Mouse (Mus musculus) hindbrain, embryonic 14.5 days (tissue): ENCODE measurements around the gene Ankrd44. TPM values are rescaled to one million over a fixed set of nuclear protein-coding genes. Genes with fewer than 3 reads are reported as not detected.
A peak's percentile ranks its signal among the peaks of the same experiment; 100 is the strongest.
"Not testable (repeated sequence)": the region's sequence is repeated elsewhere in the genome, so short reads cannot be mapped to it uniquely, and the experiment has no call there.

ENCODE experiments used
- ATAC-seq: fragments of 200-750 bp; cut with Nextera tagmentation; 2 replicates; pipeline ENCODE4 v1.8.0; 2017; ENCODE audit warnings: moderate number of reproducible peaks, mild to moderate bottlenecking, moderate TSS enrichment, moderate library complexity; ENCODE audit not compliant: low FRiP score
- DNase-seq: peaks from one replicate; pipeline ENCODE4 v3.0.0-alpha.2; 2015; ENCODE audit warnings: low spot score
- H3K27ac ChIP-seq: fragments of 300-500 bp; sonication (generic); 2 replicates; pipeline ENCODE4 v1.5.1; 2014; ENCODE audit warnings: mild to moderate bottlenecking, moderate library complexity
- H3K27me3 ChIP-seq: fragments of 300-500 bp; sonication (generic); 2 replicates; pipeline ENCODE4 v1.6.1; 2014; ENCODE audit warnings: mild to moderate bottlenecking, low read length, mixed read lengths; ENCODE audit not compliant: control insufficient read depth, insufficient read depth
- H3K36me3 ChIP-seq: fragments of 300-500 bp; sonication (generic); replicated peaks from 2 replicates; pipeline ENCODE4 v1.6.1; 2014; ENCODE audit not compliant: control insufficient read depth, insufficient read depth
- H3K4me1 ChIP-seq: fragments of 300-500 bp; sonication (generic); replicated peaks from 2 replicates; pipeline ENCODE4 v1.6.1; 2014; ENCODE audit warnings: antibody characterized with exemption, low read length, mixed read lengths; ENCODE audit not compliant: control insufficient read depth, insufficient read depth
- H3K4me2 ChIP-seq: fragments of 300-500 bp; sonication (generic); replicated peaks from 2 replicates; pipeline ENCODE4 v1.6.1; 2014; ENCODE audit warnings: mild to moderate bottlenecking, moderate library complexity
- H3K4me3 ChIP-seq: fragments of 300-500 bp; sonication (generic); replicated peaks from 2 replicates; pipeline ENCODE4 v1.5.1; 2014; ENCODE audit warnings: mild to moderate bottlenecking, low read length
- H3K9ac ChIP-seq: fragments of 300-500 bp; sonication (generic); 2 replicates; pipeline ENCODE4 v1.6.1; 2014
- H3K9me3 ChIP-seq: fragments of 300-500 bp; sonication (generic); 2 replicates; pipeline ENCODE4 v1.6.1; 2016; ENCODE audit warnings: low read length; ENCODE audit not compliant: control insufficient read depth
- WGBS: fragments of 180-500 bp; shearing (Covaris S2); extraction: QIAGEN DNeasy Blood & Tissue Kit; methylation state at CpG from one replicate; pipeline ENCODE4 v1.1.7; 2014; 5-methylcytosine and 5-hydroxymethylcytosine counted together
- polyA plus RNA-seq: library from polyadenylated mRNA; unstranded; fragments of >200 nt; fragmentation: Nextera tagmentation; extraction: Ambion mirVana; gene quantifications from 2 replicates; pipeline ENCODE4 v1.2.1, GENCODE M21; 2014

The Ankrd44 gene
- 30.0 and 31.0 TPM in 2 replicates for polyA plus RNA-seq

DNA sequence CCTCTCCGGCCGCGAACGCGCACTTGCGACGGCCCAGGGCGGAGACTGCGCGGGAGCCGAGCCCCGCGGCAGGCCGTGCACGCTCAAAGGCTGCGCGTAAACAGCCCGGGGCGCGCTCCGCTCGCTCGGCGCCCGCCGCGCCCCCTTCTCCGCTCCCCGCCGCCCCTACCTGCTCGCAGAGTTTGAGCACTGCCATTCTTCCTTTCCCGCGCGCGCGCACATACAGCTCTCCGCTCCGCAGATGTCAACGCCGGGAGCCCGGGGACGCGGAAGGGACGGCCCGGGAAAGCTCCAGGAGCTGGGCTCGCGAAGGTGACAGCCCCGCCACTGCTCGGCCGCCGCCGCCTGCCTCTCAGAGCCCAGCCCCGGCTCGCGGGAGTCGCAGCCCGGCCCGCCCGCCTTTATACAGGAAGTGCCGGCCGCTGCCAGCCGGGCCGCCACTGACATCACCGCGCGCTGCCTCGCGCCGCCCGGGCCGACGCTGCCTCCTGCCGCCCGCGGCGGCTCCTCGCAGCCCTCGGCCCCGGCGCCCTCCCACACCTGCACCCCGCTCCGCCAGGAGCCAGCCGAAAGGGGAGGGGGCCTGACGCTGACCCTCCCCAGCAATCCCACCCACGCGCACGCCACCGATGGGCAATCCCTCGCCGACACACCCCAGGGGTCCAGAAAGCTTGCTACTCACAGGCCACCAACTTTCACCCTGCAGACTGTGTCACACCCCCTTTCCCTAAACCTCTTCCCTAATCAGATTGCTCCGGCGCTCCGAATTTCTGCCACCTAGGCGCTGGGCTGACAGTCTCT is at the start of gene Ankrd44:
Gene Ankrd44 (minus strand): TSS at position 417 of the 801 bp plus-strand sequence.
- Histone ChIP-seq H3K9ac (peak within 1 kb of the TSS; percentile 92), H3K4me2 (peak within 1 kb of the TSS; percentile 74), H3K4me1 (peaks cover 9% of the 10 kb centered on the region; the same call in 1 of the 2 replicates), H3K27me3 (no peaks in the 10 kb centered on the region), H3K27ac (peak within 1 kb of the TSS; percentile 93), H3K4me3 (peak within 1 kb of the TSS; percentile 81), H3K9me3 (no peaks in the 10 kb centered on the region), H3K36me3 (no peaks in the 10 kb centered on the region)
- ATAC-seq (peak; percentile 93), DNase-seq (peak; percentile 76)
- under 1% methylated on average over 82 of the region's 94 CpGs for WGBS

DNA sequence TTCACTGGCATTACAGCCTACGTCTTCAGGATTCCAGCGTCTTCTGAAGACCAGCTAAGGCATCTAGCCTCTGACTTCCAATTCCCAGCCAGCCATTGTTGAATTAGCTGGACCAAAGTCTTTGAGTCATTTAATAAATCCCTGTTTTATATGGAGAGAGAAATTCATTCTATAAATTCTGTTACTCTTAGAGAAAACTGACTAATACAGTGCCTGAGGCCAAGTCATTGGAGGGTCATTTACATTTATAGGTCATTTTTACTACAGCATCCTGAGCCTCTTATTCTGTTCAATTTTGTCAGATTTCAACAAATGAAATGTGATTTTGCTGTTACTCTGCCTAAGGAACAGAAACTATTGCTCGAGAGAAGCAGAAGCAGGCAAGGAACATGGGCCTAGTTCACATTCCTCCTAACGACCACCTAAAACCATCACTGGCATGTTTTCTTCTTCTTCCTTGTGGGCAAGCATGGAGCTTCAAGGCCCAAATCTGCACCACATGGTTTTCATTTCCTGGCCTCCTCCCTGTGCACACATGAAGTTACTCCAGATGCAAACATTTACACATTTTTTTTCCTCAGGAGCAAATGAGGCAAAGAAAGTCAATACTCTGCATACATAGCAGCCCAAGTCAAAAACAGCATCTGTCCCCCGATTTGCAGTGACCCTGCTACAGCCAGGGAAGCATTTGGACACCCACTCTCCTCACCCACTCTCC is 45.7 kb upstream of the Ankrd44 start:
- 88% methylated on average over 5 of the region's 5 CpGs for WGBS
- no peak for ATAC-seq
- Histone ChIP-seq H3K4me1 (no peaks in the 10 kb centered on the region), H3K9me3 (no peaks in the 10 kb centered on the region), H3K9ac (no peak overlapping the region), H3K27ac (no peak overlapping the region), H3K36me3 (no peaks in the 10 kb centered on the region), H3K4me2 (no peak overlapping the region), H3K4me3 (no peak overlapping the region), H3K27me3 (no peaks in the 10 kb centered on the region)
- no peak for DNase-seq

DNA sequence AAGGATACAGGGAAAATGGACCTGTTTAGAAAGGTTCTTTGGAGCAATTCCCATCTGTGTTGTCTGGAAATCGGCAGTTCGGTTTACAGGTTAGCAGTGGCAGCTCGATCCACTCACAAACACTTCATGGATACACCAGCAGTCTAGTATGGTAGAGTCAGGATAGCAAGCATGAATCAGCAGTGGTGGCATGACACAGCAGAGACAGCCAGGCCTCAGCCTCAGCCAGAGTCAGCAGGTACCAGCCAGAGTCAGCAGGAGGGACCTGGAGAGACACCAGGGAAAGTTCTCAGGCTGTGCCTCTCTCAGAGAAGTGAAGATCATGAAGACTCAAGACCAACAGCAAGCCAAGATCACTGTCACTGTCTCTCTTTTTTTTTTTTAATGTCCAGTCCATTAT is 40.7 kb upstream of the Ankrd44 start:
- no peak overlapping the region for H3K27ac ChIP-seq
- WGBS, result 97% methylated on average over 3 of the region's 3 CpGs
- H3K4me3 ChIP-seq, result no peak overlapping the region
- ATAC-seq (no peak), DNase-seq (no peak)
- H3K27me3 ChIP-seq, result no peaks in the 10 kb centered on the region
- H3K9me3 ChIP-seq, result no peaks in the 10 kb centered on the region
- no peaks in the 10 kb centered on the region for H3K4me1 ChIP-seq
- H3K4me2 ChIP-seq, result no peak overlapping the region
- H3K36me3 ChIP-seq, result no peaks in the 10 kb centered on the region
- H3K9ac ChIP-seq, result no peak overlapping the region

DNA sequence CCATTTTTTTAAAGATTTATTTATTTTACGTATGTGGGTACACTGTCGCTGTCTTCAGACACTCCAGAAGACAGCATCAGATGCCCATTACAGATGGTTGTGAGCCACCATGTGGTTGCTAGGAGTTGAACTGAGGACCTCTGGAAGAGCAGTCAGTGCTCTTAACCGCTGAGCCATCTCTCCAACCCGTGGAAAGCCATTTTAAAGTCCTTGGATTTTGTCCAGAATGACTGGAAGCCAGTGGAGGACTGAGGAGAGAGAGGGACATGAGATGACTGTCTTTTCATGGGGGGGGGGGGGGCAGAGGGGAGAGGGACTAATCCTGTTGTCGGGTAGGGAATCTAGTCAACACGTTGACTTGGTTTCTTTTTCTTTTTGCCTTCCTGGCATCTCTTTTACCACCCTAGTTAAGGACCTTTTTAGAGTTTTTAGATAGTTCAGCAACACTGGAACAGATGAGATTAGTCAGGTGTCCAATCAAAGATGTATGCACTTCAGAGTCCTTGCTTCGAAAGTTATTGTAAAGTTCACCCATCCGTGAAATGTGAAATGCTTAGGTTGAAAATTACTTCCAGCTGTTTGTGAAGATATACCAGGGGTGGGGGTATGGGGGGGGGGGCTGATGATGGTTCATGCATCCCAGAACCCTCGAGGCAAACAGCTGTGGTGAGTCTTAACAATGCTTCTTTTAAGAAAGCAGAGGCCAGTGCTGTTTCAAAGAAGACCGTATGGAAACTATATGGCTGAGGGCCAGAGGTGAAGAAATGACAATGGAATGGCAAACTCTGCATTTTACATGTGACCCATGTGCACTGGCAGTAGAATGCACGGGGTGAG is 39.2 kb upstream of the Ankrd44 start:
- no peaks in the 10 kb centered on the region for H3K27me3 ChIP-seq
- H3K4me1 ChIP-seq, result no peaks in the 10 kb centered on the region
- H3K4me3 ChIP-seq, result no peak overlapping the region
- WGBS, result 72% methylated on average over 11 of the region's 11 CpGs
- ATAC-seq (no peak), DNase-seq (no peak)
- H3K9ac ChIP-seq, result no peak overlapping the region
- no peak overlapping the region for H3K4me2 ChIP-seq
- H3K36me3 ChIP-seq, result no peaks in the 10 kb centered on the region
- no peaks in the 10 kb centered on the region for H3K9me3 ChIP-seq
- no peak overlapping the region for H3K27ac ChIP-seq

DNA sequence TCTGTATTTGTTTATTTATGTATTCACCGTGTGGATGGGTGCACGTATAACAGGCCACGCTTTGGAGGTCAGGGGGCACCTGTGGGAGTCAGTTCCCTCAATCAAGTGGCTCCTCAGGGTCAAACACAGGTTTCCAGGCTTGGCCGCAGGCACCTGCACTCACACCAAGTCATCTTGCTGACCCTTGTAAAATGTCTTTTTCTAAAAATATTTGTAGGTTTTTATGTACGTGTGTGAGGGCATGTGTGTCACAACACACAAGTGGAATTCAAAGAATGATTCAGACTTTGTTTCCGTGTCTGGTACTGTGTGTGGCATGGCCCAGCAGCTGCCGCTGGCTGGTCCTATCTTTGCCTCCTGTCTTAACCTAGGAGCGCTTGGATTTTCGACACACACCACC is 35.5 kb upstream of the Ankrd44 start:
- DNase-seq (no peak), ATAC-seq (no peak)
- Histone ChIP-seq H3K4me2 (no peak overlapping the region), H3K9ac (no peak overlapping the region), H3K36me3 (no peaks in the 10 kb centered on the region), H3K27ac (no peak overlapping the region), H3K27me3 (no peaks in the 10 kb centered on the region), H3K4me3 (no peak overlapping the region), H3K4me1 (no peaks in the 10 kb centered on the region), H3K9me3 (no peaks in the 10 kb centered on the region)
- WGBS, result 89% methylated on average over 9 of the region's 9 CpGs

DNA sequence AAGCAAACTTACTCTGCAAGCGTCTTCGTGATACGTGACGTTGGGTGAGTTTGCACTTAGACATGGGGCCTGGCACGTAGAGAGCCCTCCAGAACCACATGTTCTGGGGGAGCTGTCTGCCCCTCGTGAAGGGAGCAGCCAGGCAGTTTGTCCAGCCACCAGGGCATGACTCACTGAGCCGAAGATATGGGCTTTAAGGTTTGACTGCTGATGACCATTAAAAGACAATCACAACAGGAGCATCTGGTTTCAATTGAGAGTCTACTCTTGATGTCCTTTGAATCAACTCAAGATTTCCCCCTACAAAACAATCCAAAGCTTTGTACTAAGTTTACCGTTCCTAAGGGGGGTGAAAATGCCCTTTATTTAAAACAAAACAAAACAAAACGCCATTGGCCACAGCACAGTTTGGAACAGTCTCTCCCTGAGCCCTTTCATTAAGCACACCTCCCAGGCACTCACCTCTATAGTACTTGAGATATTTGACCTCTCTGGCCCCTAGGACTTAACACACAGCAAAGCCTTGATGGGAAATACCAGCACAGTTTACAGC is 34.5 kb upstream of the Ankrd44 start:
- Histone ChIP-seq H3K36me3 (no peaks in the 10 kb centered on the region), H3K4me2 (no peak overlapping the region), H3K4me3 (no peak overlapping the region), H3K9ac (no peak overlapping the region), H3K27me3 (no peaks in the 10 kb centered on the region), H3K4me1 (no peaks in the 10 kb centered on the region), H3K27ac (no peak overlapping the region), H3K9me3 (no peaks in the 10 kb centered on the region)
- ATAC-seq (no peak), DNase-seq (no peak)
- 81% methylated on average over 9 of the region's 9 CpGs for WGBS

DNA sequence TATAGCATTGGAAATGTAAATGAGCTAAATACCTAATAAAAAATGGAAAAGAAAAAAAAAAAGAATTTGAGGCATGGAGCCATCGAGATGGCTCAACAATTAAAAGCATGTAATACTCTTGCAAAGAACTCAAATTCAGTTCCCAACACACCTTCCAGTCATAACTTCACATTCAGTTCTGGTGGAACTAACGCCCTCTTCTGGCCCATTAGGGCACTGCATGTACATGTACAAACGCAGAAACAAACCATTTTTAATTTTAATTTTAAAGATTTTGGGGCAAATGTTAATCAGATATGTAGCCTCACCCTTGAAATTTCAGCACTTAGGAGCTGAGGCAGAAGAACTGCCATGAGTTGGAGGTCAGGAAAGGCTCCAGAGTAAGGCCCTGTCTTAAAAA is 32.3 kb upstream of the Ankrd44 start:
- Histone ChIP-seq H3K4me2 (no peak overlapping the region), H3K27ac (no peak overlapping the region), H3K9me3 (no peaks in the 10 kb centered on the region), H3K36me3 (no peaks in the 10 kb centered on the region), H3K4me3 (no peak overlapping the region), H3K9ac (no peak overlapping the region), H3K27me3 (no peaks in the 10 kb centered on the region), H3K4me1 (no peaks in the 10 kb centered on the region)
- WGBS, result 74% methylated on average over 3 of the region's 3 CpGs
- no peak for DNase-seq
- no peak for ATAC-seq

DNA sequence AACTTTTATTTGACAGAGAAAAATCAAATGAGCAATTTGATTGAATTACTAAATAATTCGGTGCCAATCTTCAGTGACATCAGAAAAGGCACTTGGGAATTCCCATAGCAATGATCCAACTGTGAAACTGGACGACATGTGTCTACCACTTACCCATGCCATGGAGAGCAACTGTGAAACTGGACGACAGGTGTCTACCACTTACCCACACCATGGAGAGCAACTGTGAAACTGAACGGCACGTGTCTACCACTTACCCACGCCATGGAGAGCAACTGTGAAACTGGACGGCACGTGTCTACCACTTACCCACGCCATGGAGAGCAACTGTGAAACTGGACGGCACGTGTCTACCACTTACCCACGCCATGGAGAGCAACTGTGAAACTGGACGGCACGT is 30.8 kb upstream of the Ankrd44 start:
- not testable (repeated sequence) for H3K9ac ChIP-seq, H3K9me3 ChIP-seq, H3K4me3 ChIP-seq, DNase-seq, H3K36me3 ChIP-seq, ATAC-seq, H3K4me2 ChIP-seq, H3K27me3 ChIP-seq, H3K4me1 ChIP-seq, H3K27ac ChIP-seq
- WGBS, result 95% methylated on average over 10 of the region's 14 CpGs

DNA sequence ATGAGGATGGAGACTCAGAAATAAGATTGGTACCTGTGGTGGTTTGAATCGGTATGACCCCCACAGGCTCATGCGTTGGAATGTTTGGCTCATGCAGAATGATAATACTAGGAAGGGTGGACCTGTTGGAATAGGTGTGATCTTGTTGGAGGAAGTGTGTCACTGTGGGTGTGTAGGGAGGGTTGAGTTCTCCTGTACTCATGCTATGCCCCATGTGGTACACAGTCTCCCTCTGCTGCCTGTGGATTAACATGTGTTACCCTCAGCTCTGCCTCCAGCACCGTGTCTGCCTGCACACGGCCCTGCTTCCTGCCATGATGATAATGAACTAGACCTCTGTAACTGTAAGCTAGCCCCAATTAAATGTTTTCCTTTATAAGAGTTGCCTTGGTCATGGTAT is 28.7 kb upstream of the Ankrd44 start:
- DNase-seq, result no peak
- WGBS, result 85% methylated on average over 4 of the region's 4 CpGs
- no peaks in the 10 kb centered on the region for H3K36me3 ChIP-seq
- H3K4me2 ChIP-seq, result no peak overlapping the region
- H3K27me3 ChIP-seq, result no peaks in the 10 kb centered on the region
- H3K4me3 ChIP-seq, result no peak overlapping the region
- no peaks in the 10 kb centered on the region for H3K9me3 ChIP-seq
- ATAC-seq, result no peak
- H3K9ac ChIP-seq, result no peak overlapping the region
- no peak overlapping the region for H3K27ac ChIP-seq
- H3K4me1 ChIP-seq, result no peaks in the 10 kb centered on the region
